Mouse (Mus musculus) testis, adult 2 months (tissue): ENCODE data around the gene Ctrl. TPM values are rescaled to one million over a fixed set of nuclear protein-coding genes. Genes with fewer than 3 reads are reported as not detected.

Experiments
- H3K27ac ChIP-seq: fragments of 200-500 bp; 2 replicates; pipeline ENCODE4 v1.5.1; 2012; ENCODE audit warnings: low read depth, low read length; ENCODE audit not compliant: control insufficient read depth, insufficient read depth
- H3K27me3 ChIP-seq: fragments of 200-500 bp; 2 replicates; pipeline ENCODE4 v1.6.1; 2012; ENCODE audit warnings: mild to moderate bottlenecking, low read length, moderate library complexity; ENCODE audit not compliant: control insufficient read depth, insufficient read depth
- H3K36me3 ChIP-seq: fragments of 200-500 bp; 2 replicates; pipeline ENCODE4 v1.6.1; 2012; ENCODE audit warnings: mild to moderate bottlenecking, low read length; ENCODE audit not compliant: control insufficient read depth, insufficient read depth
- H3K4me1 ChIP-seq: fragments of 200-500 bp; 2 replicates; pipeline ENCODE4 v1.6.1; 2012; ENCODE audit warnings: low read length; ENCODE audit not compliant: control insufficient read depth, insufficient read depth
- H3K4me3 ChIP-seq: fragments of 200-500 bp; 2 replicates; pipeline ENCODE4 v1.5.1; 2012; ENCODE audit warnings: low read depth, mild to moderate bottlenecking, low read length, moderate library complexity, mixed read lengths; ENCODE audit not compliant: control insufficient read depth
- CTCF ChIP-seq: fragments of 200-500 bp; IDR thresholded peaks from 2 replicates; pipeline ENCODE4 v1.5.1; 2012; ENCODE audit warnings: low read depth, mild to moderate bottlenecking, inconsistent platforms, low read length, moderate library complexity; ENCODE audit not compliant: control insufficient read depth, insufficient read depth, insufficient replicate concordance
- POLR2A ChIP-seq: fragments of 200-500 bp; IDR thresholded peaks from 2 replicates; pipeline ENCODE4 v1.6.1; 2012; ENCODE audit warnings: low read depth, mild to moderate bottlenecking, inconsistent platforms, low read length, moderate library complexity; ENCODE audit not compliant: control insufficient read depth
- polyA plus RNA-seq: library from polyadenylated mRNA; depleted of rRNA; stranded (reverse); fragments of >200 nt; gene quantifications from 2 replicates; pipeline ENCODE4 v1.2.3, GENCODE M21; 2012

The Ctrl gene
- polyA plus RNA-seq, 1 experiment, result 0.91 TPM

GRCm38 (mm10) chr8:105957813-105958212, 24.2 kb upstream of the Ctrl start:
- TF ChIP-seq POLR2A, result no peak
- TF ChIP-seq CTCF, result no peak
- Histone ChIP-seq H3K36me3 (no peaks in the 10 kb centered on the region), H3K4me3 (no peak overlapping the region), H3K27me3 (no peaks in the 10 kb centered on the region), H3K27ac (no peak overlapping the region), H3K4me1 (0 out of 2 replicates have a peak, but pooled peaks cover 2% of the 10 kb centered on the region)

DNA sequence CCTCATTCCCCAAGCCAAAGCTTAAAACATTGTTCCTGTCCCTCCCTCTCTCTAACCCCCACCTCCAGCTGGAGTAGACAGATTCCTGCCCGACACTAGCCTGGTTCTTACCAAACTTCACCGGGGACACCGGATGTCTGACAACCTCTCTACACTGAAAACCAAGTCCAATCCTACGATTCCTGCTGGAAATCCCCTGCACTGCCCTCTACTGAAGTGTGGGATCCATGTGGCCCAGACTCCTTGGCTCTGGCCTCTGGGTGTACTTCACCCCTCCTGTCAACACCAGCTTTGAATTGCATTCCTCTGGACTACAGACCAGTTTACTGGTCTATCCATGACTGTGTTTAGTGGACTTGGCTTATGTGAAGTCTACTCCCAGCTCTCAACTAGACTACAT, 22.9 kb upstream of the Ctrl start:
- H3K36me3 ChIP-seq, result no peaks in the 10 kb centered on the region
- H3K27ac ChIP-seq, result no peak overlapping the region
- no peak for TF ChIP-seq CTCF
- TF ChIP-seq POLR2A, result no peak
- no peaks in the 10 kb centered on the region for H3K27me3 ChIP-seq
- H3K4me3 ChIP-seq, result no peak overlapping the region
- H3K4me1 ChIP-seq, result 0 out of 2 replicates have a peak, but pooled peaks cover 1% of the 10 kb centered on the region

GRCm38 (mm10) chr8:105951057-105951659, 17.5 kb upstream of the Ctrl start:
- H3K27me3 ChIP-seq, result no peaks in the 10 kb centered on the region
- no peaks in the 10 kb centered on the region for H3K4me1 ChIP-seq
- H3K4me3 ChIP-seq, result no peak overlapping the region
- no peaks in the 10 kb centered on the region for H3K36me3 ChIP-seq
- H3K27ac ChIP-seq, result no peak overlapping the region
- no peak for TF ChIP-seq CTCF

GRCm38 (mm10) chr8:105949350-105949749, 15.7 kb upstream of the Ctrl start:
- Histone ChIP-seq H3K4me3 (no peak overlapping the region), H3K27me3 (no peaks in the 10 kb centered on the region), H3K27ac (no peak overlapping the region), H3K36me3 (no peaks in the 10 kb centered on the region), H3K4me1 (no peaks in the 10 kb centered on the region)
- TF ChIP-seq POLR2A (no peak), CTCF (no peak)

GRCm38 (mm10) chr8:105943321-105943739, 9.7 kb upstream of the Ctrl start, which contains the start of gene Lcat:
Gene Lcat, minus strand, starts transcription at chr8:105943382.
- Histone ChIP-seq H3K36me3 (no peaks in the 10 kb centered on the region), H3K4me1 (peaks cover 2% of the 10 kb centered on the region; the same call in 1 of the 2 replicates), H3K27ac (no peak within 1 kb of the TSS), H3K4me3 (no peak within 1 kb of the TSS), H3K27me3 (no peaks in the 10 kb centered on the region)
- no peak for TF ChIP-seq POLR2A
- no peak for TF ChIP-seq CTCF

DNA sequence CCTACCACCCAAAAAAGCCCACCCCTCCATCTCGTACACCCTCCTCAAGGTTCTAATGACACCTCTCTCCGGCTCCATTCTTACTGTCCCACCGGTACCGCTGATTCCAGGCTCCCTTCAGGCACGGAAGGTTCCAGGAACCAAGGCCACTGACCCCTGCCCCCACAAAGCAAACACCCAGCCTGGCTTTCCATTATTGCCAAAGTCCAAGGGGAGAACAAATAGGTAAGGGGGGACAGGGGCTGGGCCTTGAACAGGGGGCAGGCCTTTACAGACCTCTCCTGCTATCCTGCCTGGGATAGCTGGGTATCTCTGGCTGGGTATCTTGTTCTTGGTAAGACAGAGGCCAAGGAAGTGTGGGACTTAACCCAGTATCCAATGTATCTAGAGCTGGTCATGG, 8.9 kb upstream of the Ctrl start:
- H3K4me1 ChIP-seq, result peaks cover 5% of the 10 kb centered on the region
- no peaks in the 10 kb centered on the region for H3K27me3 ChIP-seq
- no peak overlapping the region for H3K27ac ChIP-seq
- H3K36me3 ChIP-seq, result no peaks in the 10 kb centered on the region
- H3K4me3 ChIP-seq, result no peak overlapping the region
- no peak for TF ChIP-seq CTCF
- TF ChIP-seq POLR2A, result no peak

DNA sequence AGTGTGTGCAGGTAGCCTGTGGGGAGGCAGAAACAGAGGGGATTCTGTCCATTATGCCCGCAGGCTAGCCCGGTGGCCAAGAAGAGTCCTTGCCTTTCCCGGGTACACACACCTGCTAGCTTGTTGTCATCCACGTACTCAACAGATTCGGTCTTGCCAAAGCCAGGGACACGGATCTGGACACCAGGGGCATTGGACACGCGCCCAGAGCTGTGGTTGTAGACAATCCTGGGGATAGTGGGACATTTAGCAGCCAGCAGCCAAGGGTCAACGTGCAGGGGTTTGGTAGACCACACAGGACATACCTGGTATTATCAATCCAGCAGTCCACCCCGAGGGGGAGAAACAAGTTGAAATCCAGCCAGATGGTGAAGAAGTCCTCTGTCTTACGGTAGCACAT, 8.4 kb upstream of the Ctrl start:
- Histone ChIP-seq H3K36me3 (no peaks in the 10 kb centered on the region), H3K4me3 (no peak overlapping the region), H3K4me1 (peaks cover 10% of the 10 kb centered on the region), H3K27ac (no peak overlapping the region), H3K27me3 (no peaks in the 10 kb centered on the region)
- TF ChIP-seq POLR2A, result no peak
- TF ChIP-seq CTCF, result no peak
